Mouse (Mus musculus): ENCODE data around the gene Larp4b.

The Larp4b gene

GRCm38 (mm10) chr13:9180221-9180620 is 86.5 kb downstream of the Larp4b start:
- DNase-seq = no peak

- DNase-seq = no peak
Measured at GRCm38 (mm10) chr13:9181106-9181505, 87.4 kb downstream of the Larp4b start.

GRCm38 (mm10) chr13:9181666-9182264 is 88.1 kb downstream of the Larp4b start:
- peak; percentile 79 to 89 for DNase-seq

GRCm38 (mm10) chr13:9184281-9184680 is 90.6 kb downstream of the Larp4b start:
- no peak for DNase-seq

GRCm38 (mm10) chr13:9184716-9185115 is 91.0 kb downstream of the Larp4b start:
- no peak for DNase-seq

- peak in 1 of 2 experiments; percentile 41 for DNase-seq
Measured at GRCm38 (mm10) chr13:9187156-9187555, 93.5 kb downstream of the Larp4b start.

- DNase-seq = peak; percentile 47 to 51
Measured at GRCm38 (mm10) chr13:9187566-9188530, 94.2 kb downstream of the Larp4b start.

GRCm38 (mm10) chr13:9189481-9189880 is 95.8 kb downstream of the Larp4b start:
- DNase-seq = no peak

GRCm38 (mm10) chr13:9191172-9192140 is 97.8 kb downstream of the Larp4b start:
- DNase-seq = peak; percentile 54 to 62

- no peak for DNase-seq
Measured at GRCm38 (mm10) chr13:9192797-9193330, 99.2 kb downstream of the Larp4b start.

GRCm38 (mm10) chr13:9194656-9195055 is 101.0 kb downstream of the Larp4b start:
- no peak for DNase-seq

GRCm38 (mm10) chr13:9195565-9195964 is 101.9 kb downstream of the Larp4b start:
- DNase-seq = no peak

- no peak for DNase-seq
Measured at GRCm38 (mm10) chr13:9198106-9198505, 104.4 kb downstream of the Larp4b start.

GRCm38 (mm10) chr13:9198728-9199464 is 105.2 kb downstream of the Larp4b start:
- DNase-seq = no peak

- no peak for DNase-seq
Measured at GRCm38 (mm10) chr13:9199465-9199844, 105.8 kb downstream of the Larp4b start.

GRCm38 (mm10) chr13:9222761-9223405 is 129.2 kb downstream of the Larp4b start:
- no peak for DNase-seq

Measured in cerebellum, postnatal 25 days (tissue).